Mouse (Mus musculus): ENCODE measurements at regions not wholly inside any gene's neighbourhood (a gene's known extent, or its start where the extent isn't known, plus 50 kb on each side); places are given as distances from the start of the nearest gene placed in this dataset.

GRCm38 (mm10) chr11:113122137-113122536 lies 340.1 kb downstream of the Sox9 start:
- no peak for TF ChIP-seq POLR2A (IDR thresholded peaks at IDR 0.05; ENCODE audit: borderline replicate concordance, extremely low read depth, insufficient read depth, insufficient read length, poor library complexity, severe bottlenecking)
- no peak for TF ChIP-seq CTCF (IDR thresholded peaks at IDR 0.05; ENCODE audit: borderline replicate concordance, extremely low read depth, insufficient read depth, insufficient read length)

Measured in brain, embryonic 14.5 days (tissue).